Mouse (Mus musculus): ENCODE measurements around the gene Tlr7.

DNA sequence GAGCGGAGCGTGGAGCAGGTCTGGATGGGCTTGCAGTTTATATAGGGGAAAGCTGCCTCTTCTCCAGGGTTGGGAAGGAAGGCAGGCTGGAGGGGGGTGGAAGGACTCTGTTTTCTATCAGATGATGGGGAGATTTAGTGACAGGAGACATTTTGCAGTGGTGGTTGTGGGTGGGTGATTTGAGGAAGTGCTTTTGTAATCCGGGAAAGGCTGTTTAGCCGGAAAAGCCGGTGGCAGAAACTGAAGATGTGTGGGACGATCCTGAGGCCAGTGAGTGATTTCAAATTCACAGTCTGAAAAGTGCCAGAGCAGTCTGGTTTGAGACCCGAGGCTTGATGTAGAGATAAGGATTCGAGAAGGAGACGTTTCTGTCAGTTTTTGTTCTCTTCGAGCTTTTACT lies 53.8 kb downstream of the Tlr7 start:
- TF ChIP-seq CTCF (IDR thresholded peaks at IDR 0.05; ENCODE audit: extremely low read depth, insufficient read depth, low read length) = no peak
- TF ChIP-seq POLR2A (IDR thresholded peaks at IDR 0.05; ENCODE audit: extremely low read depth, insufficient read depth, low read length) = no peak

Data from cortical plate, adult 2 months (tissue).